Mouse (Mus musculus): Measurements from ENCODE around the gene Insr.

The Insr gene

GRCm38 (mm10) chr8:3277266-3277665, 2.2 kb downstream of the Insr start:
- in situ Hi-C loops (cut with MboI; ENCODE audit: unreplicated experiment in 2 of 2): loop anchor here in 1 of 2 experiments (5.0 kb wide), 1 partner anchor 55 kb away; no protein-coding TSS in a partner anchor

- in situ Hi-C loops (cut with MboI; ENCODE audit: unreplicated experiment in 2 of 2): loop anchor here in 1 of 2 experiments (5.0 kb wide), 1 partner anchor 54 kb away; no protein-coding TSS in a partner anchor
These were observed 3.4 kb downstream of the Insr start for GRCm38 (mm10) chr8:3276009-3276408.

GRCm38 (mm10) chr8:3275189-3275588, 4.2 kb downstream of the Insr start:
- in situ Hi-C loops (cut with MboI; ENCODE audit: unreplicated experiment in 2 of 2): loop anchor here in 1 of 2 experiments (5.0 kb wide), 1 partner anchor 53 kb away; no protein-coding TSS in a partner anchor

GRCm38 (mm10) chr8:3273799-3274198, 5.6 kb downstream of the Insr start:
- in situ Hi-C loops (cut with MboI; ENCODE audit: unreplicated experiment in 2 of 2): no loop called here

- in situ Hi-C loops (cut with MboI; ENCODE audit: unreplicated experiment in 2 of 2): no loop called here
These were observed 12.0 kb downstream of the Insr start for GRCm38 (mm10) chr8:3267449-3267761.

- in situ Hi-C loops (cut with MboI; ENCODE audit: unreplicated experiment in 2 of 2): no loop called here
These were observed 12.6 kb downstream of the Insr start for GRCm38 (mm10) chr8:3266686-3267448.

GRCm38 (mm10) chr8:3265182-3265581, 14.2 kb downstream of the Insr start:
- in situ Hi-C loops (cut with MboI; ENCODE audit: unreplicated experiment in 2 of 2): no loop called here

GRCm38 (mm10) chr8:3262779-3263178, 16.6 kb downstream of the Insr start:
- in situ Hi-C loops (cut with MboI; ENCODE audit: unreplicated experiment in 2 of 2): no loop called here

- in situ Hi-C loops (cut with MboI; ENCODE audit: unreplicated experiment in 2 of 2): no loop called here
These were observed 18.3 kb downstream of the Insr start for GRCm38 (mm10) chr8:3261101-3261500.

- in situ Hi-C loops (cut with MboI; ENCODE audit: unreplicated experiment in 2 of 2): no loop called here
These were observed 19.1 kb downstream of the Insr start for GRCm38 (mm10) chr8:3260127-3260811.

GRCm38 (mm10) chr8:3256147-3256940, 23.1 kb downstream of the Insr start:
- in situ Hi-C loops (cut with MboI; ENCODE audit: unreplicated experiment in 2 of 2): no loop called here

GRCm38 (mm10) chr8:3255321-3255720, 24.1 kb downstream of the Insr start:
- in situ Hi-C loops (cut with MboI; ENCODE audit: unreplicated experiment in 2 of 2): no loop called here

GRCm38 (mm10) chr8:3253179-3253578, 26.2 kb downstream of the Insr start:
- in situ Hi-C loops (cut with MboI; ENCODE audit: unreplicated experiment in 2 of 2): no loop called here

GRCm38 (mm10) chr8:3252665-3253064, 26.8 kb downstream of the Insr start:
- in situ Hi-C loops (cut with MboI; ENCODE audit: unreplicated experiment in 2 of 2): no loop called here

GRCm38 (mm10) chr8:3251101-3251500, 28.3 kb downstream of the Insr start:
- in situ Hi-C loops (cut with MboI; ENCODE audit: unreplicated experiment in 2 of 2): no loop called here

GRCm38 (mm10) chr8:3249886-3250285, 29.5 kb downstream of the Insr start:
- in situ Hi-C loops (cut with MboI; ENCODE audit: unreplicated experiment in 2 of 2): no loop called here

- in situ Hi-C loops (cut with MboI; ENCODE audit: unreplicated experiment in 2 of 2): no loop called here
These were observed 30.7 kb downstream of the Insr start for GRCm38 (mm10) chr8:3248704-3249103.

GRCm38 (mm10) chr8:3247129-3247528, 32.3 kb downstream of the Insr start:
- in situ Hi-C loops (cut with MboI; ENCODE audit: unreplicated experiment in 2 of 2): no loop called here

GRCm38 (mm10) chr8:3243229-3243628, 36.2 kb downstream of the Insr start:
- in situ Hi-C loops (cut with MboI; ENCODE audit: unreplicated experiment in 2 of 2): no loop called here

- in situ Hi-C loops (cut with MboI; ENCODE audit: unreplicated experiment in 2 of 2): no loop called here
These were observed 38.7 kb downstream of the Insr start for GRCm38 (mm10) chr8:3240725-3241124.

GRCm38 (mm10) chr8:3239641-3240040, 39.8 kb downstream of the Insr start:
- in situ Hi-C loops (cut with MboI; ENCODE audit: unreplicated experiment in 2 of 2): no loop called here

Measured in v-Abl transformed pro-B cells (cell line).